Mouse (Mus musculus): ENCODE data around the gene Tmem252. TPM values are rescaled to one million over a fixed set of nuclear protein-coding genes. Genes with fewer than 3 reads are reported as not detected.

The Tmem252 gene
- polyA plus RNA-seq (2012; rRNA removed): 3.1 and 4.8 TPM in 2 replicates

DNA sequence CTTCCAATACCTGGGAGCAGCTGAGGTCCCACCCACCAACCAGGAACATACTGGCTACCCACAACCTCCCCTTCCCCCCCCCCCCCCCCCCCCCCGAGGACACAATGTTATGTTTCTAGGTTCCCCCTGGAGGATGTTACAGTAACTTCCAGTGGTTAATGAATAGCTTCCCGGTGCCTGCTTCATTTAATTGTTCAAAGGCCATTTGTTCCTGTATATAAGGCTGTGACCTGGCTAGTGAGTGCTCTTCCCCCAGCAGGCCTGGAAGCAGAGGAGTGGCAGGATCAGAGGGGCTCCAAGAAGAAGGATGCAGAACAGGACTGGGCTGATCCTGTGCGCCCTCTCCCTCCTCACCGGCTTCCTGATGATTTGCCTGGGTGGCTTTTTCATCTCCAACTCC, at the start of gene Tmem252:
Tmem252 (plus strand) TSS at position 247 of the 400 bp plus-strand sequence.
- H3K36me3 ChIP-seq (ENCODE audit: control insufficient read depth, insufficient read depth, low read length): peaks cover 1% of the 10 kb centered on the region; the same call in 1 of the 2 replicates
- peak within 1 kb of the TSS; percentile 50 for H3K4me3 ChIP-seq (ENCODE audit: low read depth, low read length)
- H3K4me1 ChIP-seq (ENCODE audit: control insufficient read depth, insufficient read depth, insufficient read length, low read length): peaks cover 14% of the 10 kb centered on the region; the same call in 1 of the 2 replicates
- H3K27me3 ChIP-seq (ENCODE audit: control insufficient read depth, insufficient read depth, low read length): no peaks in the 10 kb centered on the region
- peak within 1 kb of the TSS; percentile 58 for H3K27ac ChIP-seq (ENCODE audit: insufficient read depth, low read depth, low read length)
- no peak for TF ChIP-seq POLR2A (IDR thresholded peaks at IDR 0.05; ENCODE audit: low read depth, low read length)
- TF ChIP-seq CTCF (IDR thresholded peaks at IDR 0.05; ENCODE audit: extremely low read depth, insufficient read length, insufficient replicate concordance, low read depth, low read length): 0 out of 2 replicates have a peak, but pooled peaks have one; percentile 11
- 20% methylated on average over 4 of the region's 4 CpGs for WGBS

DNA sequence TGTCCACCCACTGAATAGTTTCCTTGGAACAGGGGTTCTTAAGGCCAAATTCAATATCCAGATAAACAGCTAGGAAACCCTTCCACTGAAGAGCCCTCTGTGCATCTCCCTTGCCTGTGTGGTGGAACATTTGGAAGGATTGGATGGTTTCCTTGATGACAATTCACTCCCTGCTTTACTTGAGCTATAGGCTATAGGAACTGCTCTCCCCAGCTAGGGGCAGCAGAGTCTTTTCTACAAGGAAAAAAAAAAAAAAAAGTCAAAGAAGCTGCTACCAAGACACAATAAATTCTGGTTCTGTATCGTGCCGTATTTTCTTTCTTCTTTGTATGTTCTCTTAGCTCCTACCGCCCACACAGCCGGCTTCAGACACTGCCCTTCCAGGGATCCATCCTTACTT, 45.8 kb upstream of the Tmem252 start:
- TF ChIP-seq CTCF (IDR thresholded peaks at IDR 0.05; ENCODE audit: extremely low read depth, insufficient read length, insufficient replicate concordance, low read depth, low read length) (no peak), POLR2A (IDR thresholded peaks at IDR 0.05; ENCODE audit: low read depth, low read length) (no peak)
- Histone ChIP-seq H3K27me3 (ENCODE audit: control insufficient read depth, insufficient read depth, low read length) (peaks cover 2% of the 10 kb centered on the region; the same call in 1 of the 2 replicates), H3K27ac (ENCODE audit: insufficient read depth, low read depth, low read length) (no peak overlapping the region), H3K4me3 (ENCODE audit: low read depth, low read length) (no peak overlapping the region), H3K4me1 (ENCODE audit: control insufficient read depth, insufficient read depth, insufficient read length, low read length) (peaks cover 3% of the 10 kb centered on the region; the same call in 1 of the 2 replicates), H3K36me3 (ENCODE audit: control insufficient read depth, insufficient read depth, low read length) (no peaks in the 10 kb centered on the region)
- 88% methylated on average over 4 of the region's 4 CpGs for WGBS

DNA sequence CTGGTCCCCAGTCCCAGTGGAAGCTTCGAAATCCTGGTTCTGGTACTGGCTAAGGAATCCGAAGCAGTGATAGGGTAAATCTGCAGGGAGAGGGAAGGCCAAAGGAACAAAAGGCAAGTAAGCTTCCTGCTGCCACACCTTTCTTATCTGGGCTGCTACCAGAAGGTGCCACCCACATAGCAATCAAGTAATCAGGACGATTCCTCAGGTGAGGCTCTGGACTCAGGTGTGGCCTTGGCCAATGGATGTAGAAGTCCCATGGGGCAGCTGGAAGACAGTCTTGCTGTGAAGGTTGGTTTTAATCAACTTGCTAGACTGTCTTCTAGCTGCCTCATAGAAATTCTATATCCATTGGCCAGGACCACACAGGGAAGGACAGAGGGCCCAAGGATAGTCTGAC, 40.8 kb upstream of the Tmem252 start:
- Histone ChIP-seq H3K27me3 (ENCODE audit: control insufficient read depth, insufficient read depth, low read length) (peaks cover 2% of the 10 kb centered on the region; the same call in 1 of the 2 replicates), H3K4me3 (ENCODE audit: low read depth, low read length) (no peak overlapping the region), H3K36me3 (ENCODE audit: control insufficient read depth, insufficient read depth, low read length) (no peaks in the 10 kb centered on the region), H3K27ac (ENCODE audit: insufficient read depth, low read depth, low read length) (no peak overlapping the region), H3K4me1 (ENCODE audit: control insufficient read depth, insufficient read depth, insufficient read length, low read length) (peaks cover 3% of the 10 kb centered on the region; the same call in 1 of the 2 replicates)
- 25% methylated on average over 3 of the region's 3 CpGs for WGBS
- TF ChIP-seq POLR2A (IDR thresholded peaks at IDR 0.05; ENCODE audit: low read depth, low read length): no peak
- no peak for TF ChIP-seq CTCF (IDR thresholded peaks at IDR 0.05; ENCODE audit: extremely low read depth, insufficient read length, insufficient replicate concordance, low read depth, low read length)

DNA sequence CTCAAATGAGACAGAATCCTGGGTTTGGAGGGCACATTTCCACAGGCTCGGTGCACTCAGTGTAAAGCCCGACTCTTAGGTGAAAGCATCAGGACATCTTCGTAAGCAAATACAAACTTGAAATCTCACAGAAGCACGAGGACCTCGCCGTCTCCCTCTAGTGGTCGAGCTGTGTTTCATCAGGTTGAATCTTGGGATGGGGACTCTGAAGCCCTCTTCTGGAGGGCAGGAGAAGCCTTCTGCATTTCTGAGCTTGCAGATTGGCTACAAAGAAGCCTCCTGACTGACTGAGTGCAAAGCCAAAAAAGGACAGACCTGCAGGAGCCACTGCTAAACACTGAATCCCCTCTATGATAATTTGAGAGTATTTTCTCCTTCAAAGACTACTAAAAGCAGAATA, 39.2 kb upstream of the Tmem252 start:
- Histone ChIP-seq H3K36me3 (ENCODE audit: control insufficient read depth, insufficient read depth, low read length) (no peaks in the 10 kb centered on the region), H3K27ac (ENCODE audit: insufficient read depth, low read depth, low read length) (no peak overlapping the region), H3K4me1 (ENCODE audit: control insufficient read depth, insufficient read depth, insufficient read length, low read length) (peaks cover 3% of the 10 kb centered on the region; the same call in 1 of the 2 replicates), H3K27me3 (ENCODE audit: control insufficient read depth, insufficient read depth, low read length) (peaks cover 2% of the 10 kb centered on the region; the same call in 1 of the 2 replicates), H3K4me3 (ENCODE audit: low read depth, low read length) (no peak overlapping the region)
- WGBS: 1% methylated on average over 7 of the region's 7 CpGs
- TF ChIP-seq CTCF (IDR thresholded peaks at IDR 0.05; ENCODE audit: extremely low read depth, insufficient read length, insufficient replicate concordance, low read depth, low read length) (peak; percentile 99; the same call in 1 of the 2 replicates), POLR2A (IDR thresholded peaks at IDR 0.05; ENCODE audit: low read depth, low read length) (no peak)

DNA sequence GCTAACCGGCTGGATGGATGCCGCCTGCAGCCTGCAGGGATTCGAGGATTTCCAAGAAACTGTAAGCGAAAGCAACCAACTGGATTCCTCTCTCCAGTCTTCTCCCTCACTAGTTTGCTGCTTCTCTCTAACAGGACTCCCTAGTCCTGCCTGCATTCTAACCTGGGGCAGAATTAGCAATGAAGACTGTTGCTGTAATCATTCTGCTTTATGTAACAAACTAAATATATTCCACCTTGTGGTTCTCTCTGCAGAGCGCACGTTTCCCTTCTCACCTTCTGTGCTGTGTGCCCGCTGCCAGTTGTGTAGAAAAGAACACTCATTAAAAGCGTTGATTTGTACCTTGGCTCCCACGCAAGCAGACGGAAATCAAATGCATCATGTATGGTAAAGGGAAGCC, 37.2 kb upstream of the Tmem252 start:
- Histone ChIP-seq H3K4me3 (ENCODE audit: low read depth, low read length) (no peak overlapping the region), H3K4me1 (ENCODE audit: control insufficient read depth, insufficient read depth, insufficient read length, low read length) (peaks cover 3% of the 10 kb centered on the region; the same call in 1 of the 2 replicates), H3K27me3 (ENCODE audit: control insufficient read depth, insufficient read depth, low read length) (no peaks in the 10 kb centered on the region; the same call in 1 of the 2 replicates), H3K27ac (ENCODE audit: insufficient read depth, low read depth, low read length) (no peak overlapping the region), H3K36me3 (ENCODE audit: control insufficient read depth, insufficient read depth, low read length) (no peaks in the 10 kb centered on the region)
- 85% methylated on average over 10 of the region's 10 CpGs for WGBS
- TF ChIP-seq POLR2A (IDR thresholded peaks at IDR 0.05; ENCODE audit: low read depth, low read length) (no peak), CTCF (IDR thresholded peaks at IDR 0.05; ENCODE audit: extremely low read depth, insufficient read length, insufficient replicate concordance, low read depth, low read length) (no peak)

DNA sequence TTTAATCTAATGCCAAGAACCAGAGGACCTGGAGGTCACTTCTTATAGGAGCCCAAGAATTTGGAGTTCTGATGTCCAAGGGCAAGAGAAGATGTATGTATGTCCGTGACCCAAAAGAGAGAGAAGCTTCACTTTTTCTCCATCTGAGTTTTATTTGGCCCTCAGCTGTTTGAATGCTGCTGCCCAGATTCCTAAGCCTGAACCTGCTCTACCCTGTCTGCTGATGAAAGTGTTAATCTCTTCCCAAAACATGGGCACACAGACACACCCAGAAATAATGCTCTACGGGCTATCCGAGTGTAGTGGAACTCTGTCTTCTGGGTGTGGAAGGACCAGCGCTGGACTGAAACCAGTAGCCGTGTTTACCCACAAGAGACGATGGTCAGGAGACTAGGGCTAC, 35.8 kb upstream of the Tmem252 start:
- Histone ChIP-seq H3K36me3 (ENCODE audit: control insufficient read depth, insufficient read depth, low read length) (no peaks in the 10 kb centered on the region), H3K27ac (ENCODE audit: insufficient read depth, low read depth, low read length) (no peak overlapping the region), H3K4me3 (ENCODE audit: low read depth, low read length) (no peak overlapping the region), H3K27me3 (ENCODE audit: control insufficient read depth, insufficient read depth, low read length) (no peaks in the 10 kb centered on the region), H3K4me1 (ENCODE audit: control insufficient read depth, insufficient read depth, insufficient read length, low read length) (no peaks in the 10 kb centered on the region; the same call in 1 of the 2 replicates)
- TF ChIP-seq CTCF (IDR thresholded peaks at IDR 0.05; ENCODE audit: extremely low read depth, insufficient read length, insufficient replicate concordance, low read depth, low read length): no peak
- TF ChIP-seq POLR2A (IDR thresholded peaks at IDR 0.05; ENCODE audit: low read depth, low read length): no peak
- WGBS: 78% methylated on average over 6 of the region's 6 CpGs

DNA sequence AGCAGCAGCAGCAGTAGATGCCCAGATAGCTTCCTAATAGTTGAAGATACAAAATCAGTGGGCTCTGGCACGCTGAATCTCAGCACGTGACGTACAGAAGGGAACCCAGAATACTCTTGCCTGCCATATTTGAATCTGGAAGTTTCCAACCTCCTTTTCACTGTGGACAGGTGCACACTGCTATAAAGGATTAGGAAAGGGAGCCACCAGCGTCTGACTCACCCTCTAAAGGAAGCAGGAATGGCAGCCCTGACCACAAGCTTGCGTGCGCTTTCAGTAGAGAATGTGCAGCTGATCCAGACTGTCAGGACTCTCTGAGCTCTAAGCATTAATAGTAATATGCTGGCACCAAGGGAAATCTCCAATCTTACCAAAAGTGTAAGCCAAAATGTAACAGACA, 32.8 kb upstream of the Tmem252 start:
- Histone ChIP-seq H3K27me3 (ENCODE audit: control insufficient read depth, insufficient read depth, low read length) (no peaks in the 10 kb centered on the region), H3K36me3 (ENCODE audit: control insufficient read depth, insufficient read depth, low read length) (no peaks in the 10 kb centered on the region), H3K27ac (ENCODE audit: insufficient read depth, low read depth, low read length) (no peak overlapping the region), H3K4me3 (ENCODE audit: low read depth, low read length) (no peak overlapping the region), H3K4me1 (ENCODE audit: control insufficient read depth, insufficient read depth, insufficient read length, low read length) (no peaks in the 10 kb centered on the region)
- TF ChIP-seq CTCF (IDR thresholded peaks at IDR 0.05; ENCODE audit: extremely low read depth, insufficient read length, insufficient replicate concordance, low read depth, low read length) (no peak), POLR2A (IDR thresholded peaks at IDR 0.05; ENCODE audit: low read depth, low read length) (no peak)
- 80% methylated on average over 6 of the region's 6 CpGs for WGBS
